Mouse (Mus musculus) forebrain, postnatal 0 days (tissue): ENCODE measurements at regions not wholly inside any gene's neighbourhood (a gene's known extent, or its start where the extent isn't known, plus 50 kb on each side); places are given as distances from the start of the nearest gene placed in this dataset.
"Not testable (repeated sequence)": the region's sequence is repeated elsewhere in the genome, so short reads cannot be mapped to it uniquely, and the experiment has no call there.

Source experiments
- ATAC-seq: fragments of 200-750 bp; cut with Nextera tagmentation; 2 replicates; pipeline ENCODE4 v1.8.0; 2017; ENCODE audit warnings: mild to moderate bottlenecking, moderate library complexity
- DNase-seq: peaks from one replicate; pipeline ENCODE4 v3.0.0-alpha.2; 2015
- H3K27ac ChIP-seq: fragments of 300-500 bp; sonication (generic); 2 replicates; pipeline ENCODE4 v1.5.1; 2014; ENCODE audit warnings: low read depth, mild to moderate bottlenecking, antibody characterized with exemption, low read length, moderate library complexity, mixed read lengths
- H3K27me3 ChIP-seq: fragments of 300-500 bp; sonication (generic); 2 replicates; pipeline ENCODE4 v1.6.1; 2014; ENCODE audit warnings: mild to moderate bottlenecking, low read length, mixed read lengths; ENCODE audit not compliant: insufficient read depth
- H3K36me3 ChIP-seq: fragments of 300-500 bp; sonication (generic); 2 replicates; pipeline ENCODE4 v1.6.1; 2014; ENCODE audit warnings: mild to moderate bottlenecking, moderate library complexity; ENCODE audit not compliant: insufficient read depth
- H3K4me1 ChIP-seq: fragments of 300-500 bp; sonication (generic); 2 replicates; pipeline ENCODE4 v1.6.1; 2014; ENCODE audit warnings: antibody characterized with exemption; ENCODE audit not compliant: insufficient read depth
- H3K4me2 ChIP-seq: fragments of 300-500 bp; sonication (generic); 2 replicates; pipeline ENCODE4 v1.6.1; 2014; ENCODE audit warnings: low read depth, mild to moderate bottlenecking, moderate library complexity
- H3K4me3 ChIP-seq: fragments of 300-500 bp; sonication (generic); 2 replicates; pipeline ENCODE4 v1.5.1; 2014; ENCODE audit warnings: low read depth, low read length, mixed read lengths
- H3K9ac ChIP-seq: fragments of 300-500 bp; sonication (generic); 2 replicates; pipeline ENCODE4 v1.6.1; 2014; ENCODE audit warnings: mild to moderate bottlenecking
- H3K9me3 ChIP-seq: fragments of 300-500 bp; sonication (generic); 2 replicates; pipeline ENCODE4 v1.6.1; 2016; ENCODE audit warnings: low read length
- CTCF ChIP-seq: sonication (generic); IDR thresholded peaks from 2 replicates; pipeline ENCODE4 v1.5.1; 2016; ENCODE audit warnings: antibody characterized with exemption, control low read depth, low read depth
- WGBS: fragments of 180-500 bp; shearing (Covaris S2); extraction: QIAGEN DNeasy Blood & Tissue Kit; methylation state at CpG from one replicate; pipeline ENCODE4 v1.1.7; 2014; 5-methylcytosine and 5-hydroxymethylcytosine counted together

- no peaks in the 10 kb centered on the region for H3K27me3 ChIP-seq
- no peak for ATAC-seq
- no peaks in the 10 kb centered on the region for H3K4me1 ChIP-seq
- TF ChIP-seq CTCF, result no peak
- no peak overlapping the region for H3K9ac ChIP-seq
- H3K9me3 ChIP-seq, result no peaks in the 10 kb centered on the region
- no peak overlapping the region for H3K27ac ChIP-seq
- no peak for DNase-seq
- WGBS, result 87% methylated on average over 2 of the region's 2 CpGs
- H3K36me3 ChIP-seq, result no peaks in the 10 kb centered on the region
- no peak overlapping the region for H3K4me3 ChIP-seq
- no peak overlapping the region for H3K4me2 ChIP-seq
Measured at GRCm38 (mm10) chr2:117474885-117475542, 132.2 kb upstream of the Rasgrp1 start.

- Histone ChIP-seq H3K9ac (no peak overlapping the region), H3K9me3 (no peaks in the 10 kb centered on the region), H3K27me3 (no peaks in the 10 kb centered on the region), H3K4me3 (no peak overlapping the region), H3K27ac (no peak overlapping the region), H3K4me2 (no peak overlapping the region), H3K36me3 (no peaks in the 10 kb centered on the region), H3K4me1 (no peaks in the 10 kb centered on the region)
- ATAC-seq, result no peak
- peak; percentile 44 for TF ChIP-seq CTCF
- no peak for DNase-seq
- WGBS, result 47% methylated on average over 3 of the region's 3 CpGs
Measured at GRCm38 (mm10) chr2:117475561-117475960, 132.8 kb upstream of the Rasgrp1 start.

DNA sequence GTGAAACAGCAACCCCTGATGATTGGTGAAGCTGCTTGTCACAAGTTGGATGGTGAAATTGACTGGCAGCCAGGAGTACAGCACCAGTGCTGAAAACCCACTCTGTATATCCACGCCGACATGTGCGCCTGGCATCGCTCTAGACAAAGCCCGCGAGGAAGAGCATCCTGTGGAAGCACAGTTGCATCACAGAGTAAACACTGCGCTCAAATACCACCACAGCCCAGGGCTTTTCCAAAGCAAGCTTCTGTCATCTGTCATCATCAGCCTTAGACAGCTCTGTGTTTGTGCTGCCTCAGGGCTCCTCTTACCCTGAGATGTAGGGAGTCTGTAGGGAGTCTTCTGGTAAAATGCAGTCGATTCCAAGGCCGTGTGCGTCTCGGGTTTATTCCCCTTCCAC, 134.7 kb upstream of the Rasgrp1 start:
- not testable (repeated sequence) for H3K9ac ChIP-seq, H3K9me3 ChIP-seq, H3K4me2 ChIP-seq, H3K27ac ChIP-seq, H3K36me3 ChIP-seq, H3K4me3 ChIP-seq, DNase-seq, H3K4me1 ChIP-seq, H3K27me3 ChIP-seq
- ATAC-seq, result peak; percentile 36; the same call in 1 of the 2 replicates
- 84% methylated on average over 10 of the region's 11 CpGs for WGBS

- not testable (repeated sequence) for H3K4me1 ChIP-seq, H3K4me3 ChIP-seq, H3K36me3 ChIP-seq, H3K27me3 ChIP-seq, H3K9me3 ChIP-seq, H3K27ac ChIP-seq, H3K4me2 ChIP-seq, H3K9ac ChIP-seq
- WGBS, result 51% methylated on average over 15 of the region's 16 CpGs
- DNase-seq (peak; percentile 39), ATAC-seq (peak; percentile 89)
Measured at GRCm38 (mm10) chr2:117479244-117480009, 136.6 kb upstream of the Rasgrp1 start.

DNA sequence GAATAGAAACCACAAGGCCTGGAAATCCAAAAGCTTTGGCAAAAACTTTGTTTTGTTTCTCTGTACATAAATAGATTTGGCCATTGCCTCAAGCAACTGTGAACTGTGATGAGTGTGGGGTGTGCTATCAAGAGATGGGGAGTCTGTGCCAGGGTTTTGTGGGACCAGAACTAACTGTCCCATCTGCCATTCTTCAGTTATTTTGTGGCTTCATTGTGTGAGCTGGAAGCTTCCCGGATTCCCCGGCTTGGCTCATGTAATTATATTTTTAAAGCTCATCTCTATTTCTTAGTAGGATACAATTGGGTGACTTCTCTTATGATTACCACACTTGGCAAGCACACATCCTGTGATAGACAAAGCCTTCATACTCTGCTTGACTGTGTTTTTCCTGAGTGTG, 143.6 kb upstream of the Rasgrp1 start:
- Histone ChIP-seq H3K9ac (no peak overlapping the region), H3K36me3 (no peaks in the 10 kb centered on the region), H3K27me3 (no peaks in the 10 kb centered on the region), H3K9me3 (no peaks in the 10 kb centered on the region), H3K27ac (no peak overlapping the region), H3K4me2 (no peak overlapping the region), H3K4me1 (no peaks in the 10 kb centered on the region), H3K4me3 (no peak overlapping the region)
- peak; percentile 42 for DNase-seq
- 61% methylated on average over 2 of the region's 2 CpGs for WGBS
- no peak for TF ChIP-seq CTCF
- ATAC-seq, result peak; percentile 72

- no peaks in the 10 kb centered on the region for H3K27me3 ChIP-seq
- H3K4me1 ChIP-seq, result no peaks in the 10 kb centered on the region
- 94% methylated on average over 5 of the region's 5 CpGs for WGBS
- H3K9ac ChIP-seq, result no peak overlapping the region
- no peak overlapping the region for H3K27ac ChIP-seq
- DNase-seq (no peak), ATAC-seq (no peak)
- TF ChIP-seq CTCF, result no peak
- no peak overlapping the region for H3K4me3 ChIP-seq
- no peak overlapping the region for H3K4me2 ChIP-seq
- no peaks in the 10 kb centered on the region for H3K9me3 ChIP-seq
- H3K36me3 ChIP-seq, result no peaks in the 10 kb centered on the region
Measured at GRCm38 (mm10) chr2:117498565-117498964, 155.8 kb upstream of the Rasgrp1 start.

DNA sequence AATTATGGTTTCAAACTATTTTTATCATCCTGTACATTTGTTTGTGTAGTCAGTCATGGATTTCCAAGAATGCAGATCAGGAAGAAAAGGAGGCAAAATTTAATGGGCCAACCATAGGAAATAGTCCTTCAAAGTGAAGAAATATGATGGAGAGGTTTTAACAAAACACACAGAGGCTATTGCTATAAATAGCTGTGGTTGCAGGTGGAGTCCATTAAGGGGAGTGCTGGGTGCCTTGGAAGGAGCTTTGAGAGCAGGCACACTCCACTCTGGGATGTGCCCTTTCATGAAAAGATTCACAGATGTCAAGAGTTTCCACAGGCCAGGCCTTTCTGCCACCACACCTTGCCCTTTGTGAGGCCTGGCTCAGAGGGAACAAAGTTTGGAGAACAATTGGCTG, 159.8 kb upstream of the Rasgrp1 start:
- H3K9me3 ChIP-seq, result no peaks in the 10 kb centered on the region
- no peaks in the 10 kb centered on the region for H3K4me1 ChIP-seq
- no peak for TF ChIP-seq CTCF
- H3K4me3 ChIP-seq, result no peak overlapping the region
- H3K27me3 ChIP-seq, result no peaks in the 10 kb centered on the region
- H3K36me3 ChIP-seq, result no peaks in the 10 kb centered on the region
- no peak overlapping the region for H3K9ac ChIP-seq
- no peak overlapping the region for H3K4me2 ChIP-seq
- DNase-seq (no peak), ATAC-seq (no peak)
- H3K27ac ChIP-seq, result no peak overlapping the region
